Mouse (Mus musculus): Measurements from ENCODE around the gene Tubb4b.

- TF ChIP-seq POLR2A (IDR thresholded peaks at IDR 0.05; ENCODE audit: insufficient read depth, low read length) (no peak), CTCF (IDR thresholded peaks at IDR 0.05; ENCODE audit: low read depth, low read length) (no peak), EP300 (IDR thresholded peaks at IDR 0.05; ENCODE audit: insufficient read depth, low read depth, low read length) (no peak)
These were observed 13.8 kb downstream of the Tubb4b start for GRCm38 (mm10) chr2:25210686-25211085.

All from ES-Bruce4 (cell line).